Mouse (Mus musculus) heart, embryonic 15.5 days (tissue): Measurements from ENCODE around the gene Uba6. TPM values are rescaled to one million over a fixed set of nuclear protein-coding genes. Genes with fewer than 3 reads are reported as not detected.

Source experiments
- ATAC-seq: fragments of 200-750 bp; cut with Nextera tagmentation; replicated peaks from 2 replicates; pipeline ENCODE4 v1.8.0; 2017; ENCODE audit warnings: low read depth, moderate TSS enrichment; ENCODE audit not compliant: insufficient number of reproducible peaks, insufficient read depth, low FRiP score
- H3K27ac ChIP-seq: fragments of 300-500 bp; sonication (generic); 2 replicates; pipeline ENCODE4 v1.5.1; 2015; ENCODE audit warnings: mild to moderate bottlenecking, inconsistent platforms
- H3K27me3 ChIP-seq: fragments of 300-500 bp; sonication (generic); 2 replicates; pipeline ENCODE4 v1.6.1; 2015; ENCODE audit warnings: inconsistent platforms
- H3K36me3 ChIP-seq: fragments of 300-500 bp; sonication (generic); 2 replicates; pipeline ENCODE4 v1.6.1; 2015; ENCODE audit warnings: mild to moderate bottlenecking, inconsistent platforms
- H3K4me1 ChIP-seq: fragments of 300-500 bp; sonication (generic); replicated peaks from 2 replicates; pipeline ENCODE4 v1.6.1; 2015; ENCODE audit warnings: inconsistent platforms
- H3K4me2 ChIP-seq: fragments of 300-500 bp; sonication (generic); 2 replicates; pipeline ENCODE4 v1.6.1; 2015; ENCODE audit warnings: inconsistent platforms, mild to moderate bottlenecking, moderate library complexity
- H3K4me3 ChIP-seq: fragments of 300-500 bp; sonication (generic); 2 replicates; pipeline ENCODE4 v1.5.1; 2015; ENCODE audit warnings: mild to moderate bottlenecking, inconsistent platforms
- H3K9ac ChIP-seq: fragments of 300-500 bp; sonication (generic); 2 replicates; pipeline ENCODE4 v1.6.1; 2015; ENCODE audit warnings: mild to moderate bottlenecking, inconsistent platforms
- H3K9me3 ChIP-seq: fragments of 300-500 bp; sonication (generic); replicated peaks from 2 replicates; pipeline ENCODE4 v1.6.1; 2016; ENCODE audit warnings: inconsistent platforms
- WGBS: fragments of 180-500 bp; shearing (Covaris S2); methylation state at CpG from one replicate; pipeline ENCODE4 v1.1.7; 2015; ENCODE audit warnings: mixed read lengths; 5-methylcytosine and 5-hydroxymethylcytosine counted together
- polyA plus RNA-seq: library from polyadenylated mRNA; unstranded; fragments of >200 nt; fragmentation: Nextera tagmentation; extraction: Ambion mirVana; gene quantifications from 2 replicates; pipeline ENCODE4 v1.2.1, GENCODE M21; 2015

Uba6 gene
- polyA plus RNA-seq, 1 experiment from 2014 or later: 6.6 TPM

DNA sequence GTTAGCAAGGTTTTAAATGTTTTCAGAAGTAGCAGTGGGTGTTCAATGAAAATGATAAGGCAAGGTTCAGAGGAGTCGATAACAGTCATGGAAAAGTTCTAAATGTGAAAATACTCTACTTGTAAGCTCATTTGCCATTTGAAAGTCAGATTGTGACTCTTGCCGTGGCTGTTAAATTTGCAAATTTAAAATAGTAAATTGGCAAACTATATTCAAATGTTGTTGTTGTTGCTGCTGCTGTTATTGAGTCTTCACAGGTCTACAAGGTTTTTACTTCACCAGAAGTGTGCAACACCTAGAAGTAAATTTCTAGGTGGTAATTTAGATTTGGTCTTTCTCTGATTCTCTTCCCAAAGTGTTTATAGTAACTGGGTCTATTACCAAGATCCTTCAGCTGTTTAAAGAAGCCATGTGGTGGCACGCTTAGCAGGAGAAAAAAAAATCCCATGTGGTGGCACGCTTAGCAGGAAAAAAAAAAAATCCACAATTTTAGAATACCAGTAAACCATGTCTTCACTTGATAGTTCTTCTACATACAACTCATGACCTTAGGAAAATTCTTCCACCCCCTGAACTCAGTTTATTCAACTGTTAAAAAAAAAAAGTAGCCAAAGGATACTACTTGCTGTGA, 99.7 kb downstream of the Uba6 start:
- no peak for ATAC-seq
- WGBS: 76% methylated on average over 4 of the region's 4 CpGs
- H3K27ac ChIP-seq: no peak overlapping the region
- no peak overlapping the region for H3K4me3 ChIP-seq
- H3K9me3 ChIP-seq: no peaks in the 10 kb centered on the region
- H3K27me3 ChIP-seq: no peaks in the 10 kb centered on the region
- no peaks in the 10 kb centered on the region for H3K36me3 ChIP-seq
- no peaks in the 10 kb centered on the region for H3K4me1 ChIP-seq
- H3K9ac ChIP-seq: no peak overlapping the region
- H3K4me2 ChIP-seq: no peak overlapping the region

DNA sequence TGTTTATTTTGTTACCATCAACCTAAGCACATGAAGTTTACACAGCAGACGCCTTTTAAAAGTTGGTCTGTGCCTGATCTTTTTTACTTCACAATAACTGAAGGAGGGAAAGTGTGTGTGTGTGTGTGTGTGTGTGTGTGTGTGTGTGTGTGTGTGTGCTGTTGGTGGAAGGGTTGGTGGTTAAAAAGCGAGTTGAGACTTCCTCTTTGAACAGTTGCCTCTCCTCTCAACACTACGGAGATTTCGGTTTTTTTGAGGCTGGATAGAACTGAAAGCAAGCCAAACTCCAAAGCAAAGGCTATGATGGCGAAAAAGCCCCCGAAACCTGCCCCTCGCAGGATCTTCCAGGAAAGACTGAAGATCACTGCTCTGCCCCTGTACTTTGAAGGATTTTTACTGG, 101.1 kb downstream of the Uba6 start, which contains the start of gene Stap1:
TSS of gene Stap1 (plus strand) at position 209 of the 400 bp plus-strand sequence.
- WGBS: 72% methylated on average over 7 of the region's 7 CpGs
- Histone ChIP-seq H3K27me3 (no peaks in the 10 kb centered on the region), H3K36me3 (no peaks in the 10 kb centered on the region), H3K4me1 (peaks cover 3% of the 10 kb centered on the region; the same call in 1 of the 2 replicates), H3K9me3 (no peaks in the 10 kb centered on the region), H3K4me2 (no peak within 1 kb of the TSS), H3K9ac (no peak within 1 kb of the TSS), H3K4me3 (no peak within 1 kb of the TSS), H3K27ac (no peak within 1 kb of the TSS)
- ATAC-seq: no peak

DNA sequence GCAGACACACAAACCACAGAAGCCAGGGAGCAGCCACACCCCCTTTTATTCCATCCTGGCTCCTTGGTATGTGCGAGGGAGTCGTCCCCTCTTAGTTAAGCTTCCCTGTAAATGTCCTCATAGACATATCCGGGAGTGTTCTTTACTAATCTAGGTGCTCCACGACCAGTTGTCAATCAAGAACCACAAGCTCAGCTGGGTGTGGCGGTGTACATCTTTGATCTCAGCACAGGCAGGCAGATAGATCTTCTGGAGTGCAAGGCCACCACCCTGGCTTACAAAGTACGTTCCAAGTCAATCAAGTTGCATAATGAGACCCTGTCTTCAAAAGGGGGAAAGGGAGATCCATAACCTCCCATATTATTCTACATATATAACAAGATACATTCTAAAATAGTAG, 103.5 kb downstream of the Uba6 start:
- H3K9me3 ChIP-seq: no peaks in the 10 kb centered on the region
- H3K4me2 ChIP-seq: no peak overlapping the region
- no peaks in the 10 kb centered on the region for H3K27me3 ChIP-seq
- H3K27ac ChIP-seq: no peak overlapping the region
- WGBS: 67% methylated on average over 6 of the region's 6 CpGs
- peaks cover 11% of the 10 kb centered on the region for H3K4me1 ChIP-seq
- no peaks in the 10 kb centered on the region for H3K36me3 ChIP-seq
- ATAC-seq: no peak
- no peak overlapping the region for H3K9ac ChIP-seq
- no peak overlapping the region for H3K4me3 ChIP-seq

DNA sequence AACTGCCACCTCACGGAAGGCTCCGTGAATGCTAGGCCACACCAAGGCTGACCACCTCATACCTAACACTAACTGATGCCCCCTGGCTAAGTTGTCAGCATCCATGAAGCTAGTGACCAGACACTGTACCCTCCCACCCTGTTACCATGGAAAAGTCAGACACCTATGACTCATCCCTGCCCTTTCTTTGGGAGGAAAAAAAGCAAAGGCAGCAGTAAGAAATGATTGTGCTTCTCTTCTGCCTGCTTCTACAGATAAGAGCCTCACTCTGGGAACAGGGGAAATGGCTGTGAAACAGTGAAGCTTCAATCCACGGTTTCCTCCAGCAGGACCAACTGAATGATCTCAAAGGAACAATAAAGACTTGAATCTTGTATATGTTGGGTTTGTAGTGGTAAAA, 104.2 kb downstream of the Uba6 start:
- no peak overlapping the region for H3K9ac ChIP-seq
- WGBS: 60% methylated on average over 3 of the region's 3 CpGs
- H3K27me3 ChIP-seq: no peaks in the 10 kb centered on the region
- H3K4me3 ChIP-seq: no peak overlapping the region
- no peaks in the 10 kb centered on the region for H3K9me3 ChIP-seq
- no peaks in the 10 kb centered on the region for H3K36me3 ChIP-seq
- peaks cover 18% of the 10 kb centered on the region for H3K4me1 ChIP-seq
- no peak overlapping the region for H3K4me2 ChIP-seq
- H3K27ac ChIP-seq: no peak overlapping the region
- ATAC-seq: no peak

DNA sequence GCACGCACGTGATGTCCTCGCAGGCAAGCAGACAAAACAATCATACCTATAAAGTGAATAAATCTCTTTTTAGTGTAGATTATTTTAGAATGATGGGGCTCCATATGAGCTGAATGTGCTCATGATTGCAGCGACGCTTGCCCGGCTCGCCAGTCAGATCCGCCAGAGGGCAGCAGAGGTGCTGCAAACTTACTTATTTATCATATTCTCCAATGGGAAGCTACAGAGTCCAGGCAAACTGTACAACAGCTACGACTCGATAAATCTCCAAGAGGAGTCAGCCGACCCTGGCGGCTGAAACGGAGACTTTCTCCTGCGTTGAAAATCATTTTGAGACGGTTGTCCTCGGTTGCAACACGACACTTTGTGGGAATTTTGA, 106.1 kb downstream of the Uba6 start:
- Histone ChIP-seq H3K4me2 (peak overlapping the region; percentile 81), H3K4me3 (peak overlapping the region; percentile 93), H3K27ac (peak overlapping the region; percentile 83), H3K4me1 (peaks cover 19% of the 10 kb centered on the region), H3K27me3 (no peaks in the 10 kb centered on the region), H3K9ac (peak overlapping the region; percentile 44), H3K36me3 (no peaks in the 10 kb centered on the region), H3K9me3 (no peaks in the 10 kb centered on the region)
- 0 out of 2 replicates have a peak, but pooled peaks have one; percentile 7 for ATAC-seq
- under 1% methylated on average over 17 of the region's 17 CpGs for WGBS

DNA sequence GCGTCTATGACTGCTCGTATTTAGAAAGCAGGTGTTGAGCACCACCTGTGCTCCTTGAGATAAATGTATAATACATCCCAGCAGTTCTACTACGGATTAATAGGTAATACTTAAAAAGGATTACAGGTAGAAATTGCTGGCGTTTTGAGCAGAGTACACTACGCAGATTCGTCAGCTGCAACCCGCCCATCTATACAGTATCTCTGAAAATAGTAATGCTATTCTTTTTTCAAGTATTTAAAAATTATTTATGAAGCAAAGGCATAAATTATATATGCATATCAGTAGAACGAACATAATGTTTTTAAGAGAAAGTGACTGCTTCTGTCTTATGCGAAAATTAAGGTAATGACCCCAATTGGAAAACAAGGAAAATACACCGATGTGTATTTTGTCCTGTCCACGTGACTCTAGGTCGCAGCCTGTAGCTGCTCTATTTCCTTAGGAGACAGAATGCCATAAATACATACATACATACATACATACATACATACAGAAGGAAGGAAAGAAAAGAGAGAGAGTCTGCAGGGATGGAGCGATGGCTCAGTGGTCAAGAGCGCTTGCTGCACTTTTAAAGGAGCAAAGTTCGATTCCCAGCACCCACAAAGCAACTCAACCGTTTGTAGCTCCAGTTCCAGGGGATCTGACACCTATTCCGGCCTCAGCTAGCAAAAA, 106.6 kb downstream of the Uba6 start:
- Histone ChIP-seq H3K4me2 (peak overlapping the region; percentile 81), H3K9ac (peak overlapping the region; percentile 43), H3K9me3 (no peaks in the 10 kb centered on the region), H3K4me3 (peak overlapping the region; percentile 93), H3K36me3 (no peaks in the 10 kb centered on the region), H3K27me3 (no peaks in the 10 kb centered on the region), H3K4me1 (peaks cover 19% of the 10 kb centered on the region), H3K27ac (peak overlapping the region; percentile 83)
- WGBS: 1% methylated on average over 17 of the region's 17 CpGs
- ATAC-seq: peak; percentile 33

DNA sequence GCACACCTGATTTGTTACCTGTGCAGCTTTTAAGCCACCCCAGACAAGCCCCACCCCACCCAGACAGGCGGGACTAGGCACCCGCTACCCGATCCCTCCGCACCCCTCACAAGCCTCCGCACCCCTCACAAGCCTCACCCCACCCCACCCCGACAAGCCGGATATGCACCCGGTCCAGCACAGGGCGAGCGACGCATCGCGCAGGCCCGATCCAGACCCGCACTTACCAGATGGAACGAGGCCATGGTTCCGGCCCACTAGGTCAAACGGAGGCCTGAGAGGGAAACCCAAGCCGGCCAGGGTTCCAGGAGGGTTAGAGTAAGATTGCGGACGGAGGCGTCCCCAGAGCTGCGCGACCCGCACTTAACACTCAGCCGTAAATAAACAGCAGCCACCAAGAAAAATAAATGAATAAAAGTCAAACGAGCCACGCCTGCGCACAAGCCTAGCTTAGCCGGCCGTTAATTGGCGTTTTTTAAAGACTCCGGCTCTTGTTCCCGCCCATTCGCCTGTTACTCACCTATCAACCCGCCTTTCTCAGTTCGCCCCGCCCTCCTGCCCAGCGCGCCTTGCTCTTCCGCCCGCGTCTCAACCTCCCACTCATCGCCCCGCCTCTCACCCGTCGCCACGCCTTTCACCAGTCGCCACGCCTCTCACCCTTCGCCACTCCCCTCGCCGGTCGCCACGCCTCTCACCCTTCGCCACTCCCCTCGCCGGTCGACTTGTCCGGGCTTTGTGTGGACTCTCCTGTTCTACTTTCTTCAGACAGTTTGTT, 107.3 kb downstream of the Uba6 start, which contains the start of gene Cenpc1:
TSS of gene Cenpc1 (minus strand) at position 483 of the 775 bp plus-strand sequence.
- Histone ChIP-seq H3K9ac (peak within 1 kb of the TSS; percentile 85), H3K4me2 (peak within 1 kb of the TSS; percentile 81), H3K9me3 (no peaks in the 10 kb centered on the region), H3K27me3 (no peaks in the 10 kb centered on the region), H3K4me3 (peak within 1 kb of the TSS; percentile 93), H3K4me1 (peaks cover 19% of the 10 kb centered on the region), H3K36me3 (no peaks in the 10 kb centered on the region), H3K27ac (peak within 1 kb of the TSS; percentile 90)
- under 1% methylated on average over 60 of the region's 60 CpGs for WGBS
- peak; percentile 97 for ATAC-seq

DNA sequence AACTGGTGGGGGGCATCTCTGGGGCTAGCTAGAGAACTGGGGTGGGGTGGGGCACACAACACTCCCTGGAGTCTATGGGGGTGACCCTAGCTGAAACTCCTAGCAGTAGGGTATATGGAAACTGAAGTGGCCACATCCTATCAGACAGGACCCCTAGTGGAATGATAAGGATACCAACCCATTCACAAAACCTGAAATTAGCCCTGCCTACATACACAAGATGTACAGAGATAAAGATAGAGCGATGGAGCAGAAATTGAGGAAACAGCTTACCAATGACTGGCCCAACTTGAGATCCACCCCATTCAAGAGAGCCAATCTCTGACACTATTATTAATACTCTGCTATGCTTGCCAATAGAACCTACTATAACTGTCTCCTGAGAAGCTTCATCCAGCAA, 109.1 kb downstream of the Uba6 start:
- WGBS: 90% methylated on average over 1 of the region's 1 CpGs
- H3K9ac ChIP-seq: no peak overlapping the region
- H3K4me2 ChIP-seq: peak overlapping the region; percentile 61; the same call in 1 of the 2 replicates
- no peak overlapping the region for H3K27ac ChIP-seq
- H3K27me3 ChIP-seq: no peaks in the 10 kb centered on the region
- ATAC-seq: no peak
- H3K36me3 ChIP-seq: no peaks in the 10 kb centered on the region
- no peaks in the 10 kb centered on the region for H3K9me3 ChIP-seq
- peak overlapping the region; percentile 93; the same call in 1 of the 2 replicates for H3K4me3 ChIP-seq
- H3K4me1 ChIP-seq: peaks cover 19% of the 10 kb centered on the region

Other genes with a start within 250 kb of the Uba6 start
- 22.0 and 23.1 TPM in 2 replicates for gene Cenpc1, start 107.2 kb downstream of the Uba6 start, polyA plus RNA-seq
- 0.34 and 2.5 TPM in 2 replicates for gene Stap1, start 101.1 kb downstream of the Uba6 start, polyA plus RNA-seq
- not detected in 2 replicates for gene Gnrhr, start 25.1 kb upstream of the Uba6 start, polyA plus RNA-seq
- not detected in 2 replicates for gene Tmprss11c, start 116.5 kb upstream of the Uba6 start, polyA plus RNA-seq
- gene Tmprss11d, start 200.6 kb upstream of the Uba6 start, polyA plus RNA-seq: 0.11 TPM in 1 of 2 replicates, not detected in the other